Mouse (Mus musculus) natural killer cell, adult 2 months (primary cell): Measurements from ENCODE around the gene Psmg3.

ENCODE experiments used
- DNase-seq, 2 experiments: peaks; one replicate each; pipeline ENCODE4 v3.0.0; 2022; ENCODE audit warnings: low spot score in 2 of 2

The Psmg3 gene

DNA sequence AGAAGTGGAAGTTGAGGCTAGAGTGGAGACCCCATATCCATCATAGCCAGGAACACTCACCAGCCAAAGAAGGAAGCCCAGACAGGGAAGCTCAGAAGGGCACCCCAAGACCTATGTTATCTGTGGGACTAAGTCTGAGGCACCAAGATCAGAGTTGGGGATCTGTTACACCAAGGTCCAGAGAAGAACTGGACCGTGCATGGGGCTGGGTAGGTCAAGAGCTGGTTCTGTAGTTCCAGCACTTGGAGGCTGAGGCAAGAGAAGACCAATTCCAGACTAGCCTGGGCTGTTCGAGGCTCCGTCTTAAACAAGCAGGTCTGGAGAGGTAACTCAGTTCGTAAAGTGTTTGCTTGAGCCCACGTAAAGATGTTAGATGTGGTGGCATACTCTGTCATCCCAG is 32.5 kb downstream of the Psmg3 start:
- no peak for DNase-seq

DNA sequence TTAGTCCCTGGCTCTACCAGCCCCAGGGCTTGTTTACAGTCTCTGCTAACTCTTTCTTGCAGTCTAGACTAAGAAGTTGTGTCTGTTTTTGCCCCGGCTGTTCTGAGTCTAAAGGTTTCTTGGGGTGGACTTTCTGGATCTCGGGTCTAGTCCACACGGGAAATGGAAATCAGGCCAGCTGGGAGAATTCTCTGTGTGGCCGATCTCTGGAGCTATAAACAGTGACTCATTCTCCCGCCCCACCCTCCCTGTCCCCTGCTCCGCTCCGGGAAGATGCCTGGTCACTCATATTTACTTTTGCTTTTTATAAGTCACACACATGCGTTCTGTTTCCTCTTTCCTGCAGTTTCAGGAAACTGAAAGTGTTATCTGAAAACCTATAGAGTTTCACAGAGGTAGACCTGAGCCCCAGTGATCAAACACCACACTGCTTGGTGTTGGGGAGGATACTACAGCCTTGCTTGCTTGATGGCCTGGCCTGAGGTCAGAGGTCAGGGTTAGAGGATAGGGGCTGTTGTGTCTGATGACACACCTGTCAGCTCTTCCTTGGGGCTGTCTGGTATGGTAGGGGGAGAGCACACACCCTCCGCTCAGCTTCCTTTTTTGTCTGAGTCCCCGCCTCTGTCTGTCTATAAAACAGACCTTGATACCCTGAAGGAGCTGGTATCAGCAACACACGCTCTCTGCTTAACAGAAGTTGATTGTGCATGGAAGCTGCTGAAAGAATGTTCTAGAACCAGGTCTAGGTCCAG is 33.2 kb downstream of the Psmg3 start:
- no peak for DNase-seq

DNA sequence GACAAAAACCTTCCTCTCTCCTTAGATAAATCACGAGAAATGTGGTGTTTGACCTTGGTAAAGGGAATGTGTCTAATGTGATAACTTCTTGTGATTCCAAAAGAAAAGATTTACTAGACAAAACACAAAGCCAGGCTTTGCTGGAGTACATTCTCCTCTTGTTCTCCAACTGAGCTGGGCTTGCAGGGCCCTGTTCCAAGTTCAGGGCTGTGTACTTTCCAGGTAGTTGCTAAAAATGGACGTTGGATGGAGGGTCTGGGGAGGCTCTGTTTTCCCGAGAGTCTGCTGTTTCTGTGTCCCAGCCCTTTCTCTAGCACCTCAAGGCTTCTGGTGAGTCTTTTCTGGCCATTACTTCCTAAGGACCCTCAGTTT is 33.7 kb downstream of the Psmg3 start:
- DNase-seq = no peak

DNA sequence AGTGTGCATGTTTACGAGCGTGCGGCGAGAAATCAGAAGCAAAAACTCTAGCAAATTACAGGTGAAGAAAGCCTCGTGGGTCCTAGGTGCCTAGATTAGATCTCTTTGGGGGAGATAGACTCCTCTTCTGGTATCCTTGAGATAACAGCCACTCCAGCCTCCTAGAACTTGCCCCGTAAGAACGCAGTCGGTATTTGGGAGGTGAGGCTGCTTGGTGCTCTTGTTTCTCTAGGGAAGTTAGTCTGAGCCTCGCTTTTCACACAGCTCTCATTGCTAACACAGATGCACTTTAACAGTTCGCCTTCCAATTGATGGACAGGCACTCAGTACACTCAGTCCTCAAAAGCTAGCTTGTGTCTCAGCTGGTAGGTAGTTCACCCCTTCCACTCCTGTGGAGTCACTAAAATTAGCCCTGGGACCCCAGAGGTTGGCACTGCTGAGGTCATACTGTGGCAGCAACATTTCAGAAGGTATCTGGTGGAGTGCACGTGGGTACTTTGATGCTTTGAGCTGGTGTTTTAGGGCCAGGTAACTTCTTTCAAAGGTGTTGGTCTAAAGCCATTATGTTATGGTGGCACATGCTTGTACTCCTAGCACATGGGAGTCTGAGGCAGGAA is 34.4 kb downstream of the Psmg3 start:
- no peak for DNase-seq

DNA sequence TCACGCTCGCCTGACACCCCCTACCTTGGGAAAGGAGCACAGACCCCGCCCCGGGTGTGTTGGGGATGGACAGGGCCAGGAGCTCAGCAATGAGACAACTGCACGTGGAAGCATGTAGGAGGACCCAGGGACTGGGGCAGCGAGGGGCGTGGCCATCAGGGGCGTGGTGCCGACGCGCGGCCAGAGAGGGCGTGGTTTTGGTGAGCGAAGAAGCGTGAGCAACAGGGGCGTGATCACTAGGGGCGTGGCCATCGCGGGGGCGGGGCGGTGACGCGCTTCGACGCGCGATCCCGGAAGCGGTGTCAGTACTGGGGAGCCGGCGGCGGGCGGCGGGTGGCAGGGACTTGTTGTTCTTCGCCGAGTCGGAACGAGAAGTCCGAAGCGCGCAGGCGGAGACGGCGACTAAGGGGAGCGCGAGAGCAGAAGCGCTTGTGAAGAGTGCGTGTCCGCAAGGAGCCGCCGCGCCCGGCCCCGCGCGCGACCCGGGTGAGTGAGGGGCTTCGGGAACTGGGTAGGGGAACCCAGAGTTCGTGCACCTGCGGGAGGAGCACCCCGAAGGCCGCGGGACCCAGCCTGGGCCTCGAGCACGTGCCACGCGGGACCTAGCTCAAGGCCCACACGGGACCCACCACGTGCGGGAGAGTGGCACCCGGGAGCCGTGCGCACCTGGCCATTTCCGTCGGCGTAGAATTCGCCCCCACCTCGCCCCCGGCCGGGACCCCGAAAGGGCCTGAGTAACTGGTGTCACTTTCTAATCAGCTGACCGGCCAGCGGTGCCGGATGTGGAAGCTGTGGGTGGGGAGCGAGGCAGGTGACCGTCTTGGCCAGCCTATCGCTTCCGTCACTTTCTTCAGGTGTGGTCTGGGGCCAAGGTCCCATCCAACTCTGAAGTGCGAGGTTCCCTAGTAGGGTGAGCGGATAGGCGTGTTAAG is 35.2 kb downstream of the Psmg3 start, which contains the start of gene Mafk:
Gene Mafk (plus strand): TSS at position 287 of the 932 bp plus-strand sequence.
- DNase-seq = peak; percentile 98 to 99

DNA sequence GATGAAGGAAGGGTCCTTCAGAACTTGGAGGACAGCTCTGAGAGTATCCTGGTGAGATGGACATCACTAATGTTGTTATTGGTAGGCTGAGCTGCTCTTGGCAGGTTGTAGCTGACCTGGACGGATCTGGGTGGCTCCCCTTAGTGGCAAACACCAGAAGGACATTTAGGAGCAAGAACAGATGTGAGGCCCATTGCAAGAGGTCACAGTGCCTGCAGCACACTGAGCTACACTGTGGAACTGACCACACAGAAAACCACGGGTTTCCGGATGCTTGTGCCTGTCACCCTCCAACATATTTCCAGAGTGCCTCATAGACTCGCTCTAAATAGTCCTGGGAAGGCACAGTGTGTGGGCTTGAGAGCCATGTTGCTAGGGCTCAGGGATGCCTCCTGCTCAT is 37.2 kb downstream of the Psmg3 start:
- DNase-seq = peak in 1 of 2 experiments; percentile 36

DNA sequence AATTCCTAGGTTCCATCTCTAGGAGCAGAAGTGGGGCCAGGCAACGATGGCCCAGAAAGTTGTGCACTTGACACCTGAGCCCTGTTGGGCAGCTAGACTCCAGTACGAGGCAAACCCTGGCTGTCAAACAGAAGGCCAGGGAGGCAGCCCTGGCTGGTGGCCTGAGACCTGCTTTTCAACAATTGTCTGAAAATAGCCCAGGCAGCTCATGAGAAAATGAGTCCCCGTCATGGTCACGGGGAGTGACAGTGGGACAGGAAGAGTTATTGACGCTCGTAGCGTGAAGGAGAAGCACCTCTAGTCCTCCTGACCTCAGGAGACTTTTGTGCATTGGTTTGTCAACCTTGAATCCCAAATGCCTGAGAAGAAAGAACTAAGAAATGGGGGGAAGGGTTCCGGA is 45.3 kb downstream of the Psmg3 start:
- peak in 1 of 2 experiments; percentile 66 for DNase-seq

DNA sequence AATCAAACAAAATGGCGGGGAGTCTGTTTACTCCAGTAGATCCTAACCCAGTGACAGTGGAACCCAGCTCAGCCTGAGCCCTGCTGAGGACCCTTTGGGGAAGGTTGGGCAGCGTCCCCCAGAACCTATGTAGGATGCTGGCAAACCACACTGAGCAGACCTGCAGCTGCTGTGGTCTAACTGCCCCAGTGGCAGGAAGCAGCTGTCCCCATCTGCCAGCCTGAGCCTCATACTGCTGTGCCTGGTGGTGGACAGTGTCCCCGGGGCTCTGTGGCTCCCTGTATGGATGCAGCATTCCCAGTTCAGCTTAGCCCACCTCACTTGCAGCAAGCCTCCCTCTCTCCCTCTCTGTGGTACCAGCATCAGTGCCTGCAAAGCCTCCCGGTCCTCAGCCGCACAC is 49.7 kb downstream of the Psmg3 start:
- no peak for DNase-seq

DNA sequence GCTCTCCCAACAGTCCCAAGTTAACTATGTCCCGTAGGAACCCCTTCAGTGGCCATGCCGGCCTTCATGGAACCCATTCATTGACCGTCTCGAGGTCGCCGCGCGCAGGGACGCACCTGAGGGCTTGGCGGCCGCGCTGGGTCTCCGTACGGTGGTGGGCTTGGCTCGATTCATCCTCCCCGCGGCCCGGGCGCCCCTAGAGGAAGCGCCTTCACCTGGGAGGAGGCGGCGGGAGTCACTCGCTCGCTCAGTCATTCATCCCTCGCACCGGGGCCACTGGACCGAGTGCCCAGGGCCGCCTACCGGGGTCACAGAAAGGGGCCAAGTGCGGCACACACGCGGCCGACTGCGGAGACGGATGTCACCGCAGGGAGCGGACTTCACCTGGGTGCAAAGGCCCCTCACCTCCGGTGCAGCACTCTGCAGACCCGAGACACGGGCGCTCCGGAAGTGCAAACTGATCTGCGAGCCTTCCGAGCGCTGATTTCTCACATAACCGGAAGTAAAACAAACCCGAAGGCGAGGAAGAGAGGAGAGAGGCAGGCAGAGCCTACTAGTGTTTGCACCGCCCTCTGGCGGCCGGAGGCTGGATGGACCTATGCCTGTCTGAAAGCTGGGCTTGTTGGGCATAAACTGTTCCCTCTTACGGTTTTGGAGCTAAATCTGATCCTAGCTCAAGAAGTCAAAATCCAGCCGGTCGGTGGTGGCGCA is 51.3 kb downstream of the Psmg3 start, which contains the start of gene Ints1:
Gene Ints1 (minus strand): TSS at position 459 of the 711 bp plus-strand sequence.
- peak; percentile 88 to 93 for DNase-seq
